Mouse (Mus musculus): Measurements from ENCODE around the gene Sgcd. TPM values are rescaled to one million over a fixed set of nuclear protein-coding genes. Genes with fewer than 3 reads are reported as not detected.
"Not testable (repeated sequence)": the region's sequence is repeated elsewhere in the genome, so short reads cannot be mapped to it uniquely, and the experiment has no call there.

Gene Sgcd
- polyA plus RNA-seq, 1 experiment from 2014 or later = 1.2 TPM

DNA sequence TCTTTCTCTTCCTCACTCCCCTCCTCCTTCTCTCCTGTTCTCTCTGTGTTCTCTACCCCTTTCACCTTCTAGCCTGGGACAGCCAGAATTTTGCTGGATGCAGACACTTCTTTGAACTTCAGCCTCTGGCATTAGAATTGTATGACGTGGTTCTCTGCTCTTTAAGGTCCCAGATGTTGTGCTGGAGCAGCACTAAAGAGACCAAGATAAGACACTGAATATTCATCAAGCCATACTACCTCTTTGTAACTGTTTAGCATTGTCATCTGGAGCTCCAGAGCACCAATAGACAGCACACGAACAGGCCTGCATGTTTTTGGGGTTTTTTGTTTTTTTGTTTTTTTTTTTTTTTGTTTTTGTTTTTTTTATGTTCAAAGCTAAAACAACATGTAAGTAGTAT is 541.0 kb downstream of the Sgcd start:
- H3K9ac ChIP-seq (replicated peaks; ENCODE audit: low read depth) = no peak overlapping the region
- H3K27ac ChIP-seq (ENCODE audit: low read length) = no peak overlapping the region
- no peaks in the 10 kb centered on the region for H3K9me3 ChIP-seq (ENCODE audit: low read length)
- H3K4me3 ChIP-seq (ENCODE audit: low read depth, low read length) = no peak overlapping the region
- ATAC-seq (no peak), DNase-seq (ENCODE audit: low spot score) (no peak)
- H3K4me2 ChIP-seq (replicated peaks; ENCODE audit: low read depth, low read length) = no peak overlapping the region
- H3K4me1 ChIP-seq (ENCODE audit: insufficient read depth, low read depth, low read length) = no peaks in the 10 kb centered on the region
- TF ChIP-seq CTCF (IDR thresholded peaks at IDR 0.05) (no peak), EP300 (IDR thresholded peaks at IDR 0.05) (no peak)
- no peaks in the 10 kb centered on the region for H3K27me3 ChIP-seq (replicated peaks; ENCODE audit: insufficient read depth, low read length)
- 52% methylated on average over 2 of the region's 2 CpGs for WGBS
- H3K36me3 ChIP-seq (ENCODE audit: insufficient read depth, low read length) = no peaks in the 10 kb centered on the region

DNA sequence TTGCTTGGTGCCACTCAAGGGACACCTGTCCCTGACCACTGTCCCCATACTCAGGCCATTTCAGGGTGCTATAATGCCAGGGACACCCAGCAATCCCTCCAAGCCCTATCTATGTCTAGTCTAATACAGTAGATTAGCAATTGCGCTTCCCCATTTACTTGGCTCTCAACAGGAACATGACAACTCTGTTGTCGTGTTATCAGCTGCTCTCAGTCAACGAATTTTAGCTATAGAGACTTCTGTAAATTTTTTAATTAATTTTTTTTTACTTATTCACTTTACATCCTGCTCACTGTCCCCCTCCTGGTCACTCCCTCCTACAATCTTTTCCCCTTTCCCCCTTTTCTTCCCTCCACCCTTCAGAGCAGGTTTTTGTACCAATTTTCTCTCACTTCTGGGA is 542.4 kb downstream of the Sgcd start:
- no peaks in the 10 kb centered on the region for H3K36me3 ChIP-seq (ENCODE audit: insufficient read depth, low read length)
- no peak overlapping the region for H3K4me2 ChIP-seq (replicated peaks; ENCODE audit: low read depth, low read length)
- 76% methylated on average over 3 of the region's 3 CpGs for WGBS
- H3K9ac ChIP-seq (replicated peaks; ENCODE audit: low read depth) = no peak overlapping the region
- no peaks in the 10 kb centered on the region for H3K4me1 ChIP-seq (ENCODE audit: insufficient read depth, low read depth, low read length)
- ATAC-seq (no peak), DNase-seq (ENCODE audit: low spot score) (no peak)
- H3K27ac ChIP-seq (ENCODE audit: low read length) = no peak overlapping the region
- TF ChIP-seq CTCF (IDR thresholded peaks at IDR 0.05) (no peak), EP300 (IDR thresholded peaks at IDR 0.05) (no peak)
- no peak overlapping the region for H3K4me3 ChIP-seq (ENCODE audit: low read depth, low read length)
- H3K27me3 ChIP-seq (replicated peaks; ENCODE audit: insufficient read depth, low read length) = no peaks in the 10 kb centered on the region
- no peaks in the 10 kb centered on the region for H3K9me3 ChIP-seq (ENCODE audit: low read length)

DNA sequence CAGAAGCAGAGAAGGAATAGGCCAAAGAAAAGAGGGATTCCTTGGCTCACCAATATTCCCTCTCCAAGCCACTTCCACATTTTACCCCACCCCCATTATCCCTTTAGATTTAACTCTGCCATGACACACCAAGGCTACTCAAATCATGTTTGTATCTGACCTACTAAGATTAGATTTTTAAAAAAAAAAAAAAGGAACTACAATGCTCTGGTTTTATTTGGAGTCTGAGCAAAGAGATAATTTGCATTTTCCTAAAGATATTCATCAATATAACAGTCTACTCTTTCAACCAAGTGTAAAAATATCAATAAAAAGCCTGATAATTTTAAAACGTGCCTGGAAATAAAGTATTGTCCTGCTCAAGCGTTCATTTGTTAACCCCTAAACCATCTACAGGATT is 543.1 kb downstream of the Sgcd start:
- Histone ChIP-seq H3K27ac (ENCODE audit: low read length) (no peak overlapping the region), H3K4me1 (ENCODE audit: insufficient read depth, low read depth, low read length) (no peaks in the 10 kb centered on the region), H3K27me3 (replicated peaks; ENCODE audit: insufficient read depth, low read length) (no peaks in the 10 kb centered on the region), H3K4me3 (ENCODE audit: low read depth, low read length) (no peak overlapping the region), H3K36me3 (ENCODE audit: insufficient read depth, low read length) (no peaks in the 10 kb centered on the region), H3K4me2 (replicated peaks; ENCODE audit: low read depth, low read length) (no peak overlapping the region), H3K9ac (replicated peaks; ENCODE audit: low read depth) (no peak overlapping the region), H3K9me3 (ENCODE audit: low read length) (no peaks in the 10 kb centered on the region)
- DNase-seq (ENCODE audit: low spot score) (no peak), ATAC-seq (no peak)
- 72% methylated on average over 2 of the region's 2 CpGs for WGBS
- no peak for TF ChIP-seq CTCF (IDR thresholded peaks at IDR 0.05)
- no peak for TF ChIP-seq EP300 (IDR thresholded peaks at IDR 0.05)

DNA sequence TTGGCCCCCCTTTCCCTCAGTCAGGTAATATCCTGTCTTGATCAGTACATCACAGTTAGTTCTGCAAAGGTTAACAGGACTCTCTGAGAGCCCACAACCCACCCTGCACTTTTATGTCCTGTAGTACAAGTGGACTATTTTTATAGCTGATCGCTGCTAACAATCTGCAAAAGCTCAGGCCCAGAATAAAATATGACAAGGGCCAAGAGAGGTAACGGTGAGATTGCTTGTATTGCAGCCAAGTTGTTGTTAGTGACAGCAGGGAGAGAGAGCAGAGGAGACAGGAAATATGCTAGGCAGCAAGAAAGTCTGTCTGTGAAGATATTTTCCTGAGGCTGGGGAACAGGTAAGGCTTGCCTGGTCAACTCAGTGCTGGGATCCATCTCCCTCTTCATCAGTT is 546.5 kb downstream of the Sgcd start:
- ATAC-seq = no peak
- WGBS = 45% methylated on average over 2 of the region's 2 CpGs

DNA sequence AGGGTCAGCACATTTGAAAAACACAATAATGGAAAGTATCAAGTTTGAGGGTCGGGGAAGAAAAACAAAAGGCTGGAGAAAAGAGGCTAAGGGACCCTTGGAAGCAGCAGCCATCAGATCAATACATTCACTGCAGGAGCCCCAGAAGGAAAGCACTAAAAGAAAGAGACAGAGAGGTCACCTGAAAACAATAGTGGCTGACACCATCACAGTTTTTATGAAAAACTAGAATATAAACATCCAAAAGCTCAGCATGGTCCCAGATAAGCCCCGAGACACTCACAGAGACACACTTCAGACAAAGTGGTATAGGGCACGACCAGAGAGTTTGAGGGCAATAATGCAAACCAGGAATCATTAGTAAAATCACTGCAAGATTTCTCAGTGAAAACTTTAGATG is 589.2 kb downstream of the Sgcd start:
- no peaks in the 10 kb centered on the region for H3K4me1 ChIP-seq (ENCODE audit: insufficient read depth, low read depth, low read length)
- no peak overlapping the region for H3K4me2 ChIP-seq (replicated peaks; ENCODE audit: low read depth, low read length)
- H3K9me3 ChIP-seq (ENCODE audit: low read length) = no peaks in the 10 kb centered on the region
- no peak overlapping the region for H3K9ac ChIP-seq (replicated peaks; ENCODE audit: low read depth)
- H3K27ac ChIP-seq (ENCODE audit: low read length) = no peak overlapping the region
- DNase-seq (ENCODE audit: low spot score) (no peak), ATAC-seq (no peak)
- WGBS = 34% methylated on average over 3 of the region's 3 CpGs
- TF ChIP-seq CTCF (IDR thresholded peaks at IDR 0.05) (no peak), EP300 (IDR thresholded peaks at IDR 0.05) (no peak)
- no peaks in the 10 kb centered on the region for H3K27me3 ChIP-seq (replicated peaks; ENCODE audit: insufficient read depth, low read length)
- no peaks in the 10 kb centered on the region for H3K36me3 ChIP-seq (ENCODE audit: insufficient read depth, low read length)
- no peak overlapping the region for H3K4me3 ChIP-seq (ENCODE audit: low read depth, low read length)

More for the DNA sequence above, 546.5 kb downstream of the Sgcd start:
- H3K4me3 ChIP-seq (ENCODE audit: low read depth, low read length) = no peak overlapping the region
- H3K27ac ChIP-seq (ENCODE audit: low read length) = no peak overlapping the region
- no peak overlapping the region for H3K4me2 ChIP-seq (replicated peaks; ENCODE audit: low read depth, low read length)
- no peaks in the 10 kb centered on the region for H3K9me3 ChIP-seq (ENCODE audit: low read length)
- no peak for TF ChIP-seq CTCF (IDR thresholded peaks at IDR 0.05)
- no peak for TF ChIP-seq EP300 (IDR thresholded peaks at IDR 0.05)
- DNase-seq (ENCODE audit: low spot score) = no peak
- no peaks in the 10 kb centered on the region for H3K36me3 ChIP-seq (ENCODE audit: insufficient read depth, low read length)
- H3K9ac ChIP-seq (replicated peaks; ENCODE audit: low read depth) = no peak overlapping the region
- no peaks in the 10 kb centered on the region for H3K4me1 ChIP-seq (ENCODE audit: insufficient read depth, low read depth, low read length)
- no peaks in the 10 kb centered on the region for H3K27me3 ChIP-seq (replicated peaks; ENCODE audit: insufficient read depth, low read length)

DNA sequence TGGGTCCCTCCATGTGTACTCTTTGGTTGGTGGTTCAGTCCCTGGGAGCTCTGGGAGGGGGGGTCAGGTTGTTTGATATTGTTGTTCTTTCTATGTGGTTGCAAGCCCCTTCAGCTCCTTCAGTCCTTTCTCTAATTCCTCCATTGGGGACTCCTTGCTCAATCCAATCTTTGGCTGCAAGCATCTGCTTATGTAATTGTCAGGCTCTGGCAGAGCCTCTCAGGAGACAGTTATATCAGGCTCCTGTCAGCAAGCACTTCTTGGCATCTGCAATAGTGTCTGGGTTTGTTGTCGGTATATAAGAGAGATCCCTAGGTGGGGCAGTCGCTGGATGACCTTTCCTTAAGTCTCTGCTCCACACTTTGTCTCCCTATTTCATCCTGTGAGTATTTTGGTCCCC is 598.0 kb downstream of the Sgcd start:
- not testable (repeated sequence) for H3K4me1 ChIP-seq (ENCODE audit: insufficient read depth, low read depth, low read length); H3K4me2 ChIP-seq (replicated peaks; ENCODE audit: low read depth, low read length); H3K27me3 ChIP-seq (replicated peaks; ENCODE audit: insufficient read depth, low read length); H3K36me3 ChIP-seq (ENCODE audit: insufficient read depth, low read length); H3K9me3 ChIP-seq (ENCODE audit: low read length); H3K4me3 ChIP-seq (ENCODE audit: low read depth, low read length); DNase-seq (ENCODE audit: low spot score); H3K27ac ChIP-seq (ENCODE audit: low read length); ATAC-seq; H3K9ac ChIP-seq (replicated peaks; ENCODE audit: low read depth)
- WGBS = 56% methylated on average over 2 of the region's 2 CpGs

DNA sequence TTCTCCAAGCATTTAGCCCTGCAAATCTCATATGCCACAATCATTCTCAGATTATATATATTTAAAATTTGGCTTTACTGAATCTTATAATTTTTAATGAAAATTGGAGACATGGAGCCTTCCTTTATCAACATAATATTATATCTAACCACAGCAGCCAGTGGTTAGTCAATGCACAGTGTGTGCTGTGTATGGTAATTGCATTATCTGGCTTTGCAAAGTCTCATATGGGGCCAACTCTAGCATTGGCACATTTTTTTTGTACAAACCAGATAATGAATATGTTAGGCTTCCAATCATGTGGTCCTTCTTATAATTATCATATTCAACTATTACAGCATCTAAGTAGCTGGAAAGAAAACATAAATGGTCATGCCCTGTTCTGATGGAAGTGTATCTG is 599.4 kb downstream of the Sgcd start:
- Histone ChIP-seq H3K4me2 (replicated peaks; ENCODE audit: low read depth, low read length) (no peak overlapping the region), H3K36me3 (ENCODE audit: insufficient read depth, low read length) (no peaks in the 10 kb centered on the region), H3K9ac (replicated peaks; ENCODE audit: low read depth) (no peak overlapping the region), H3K27me3 (replicated peaks; ENCODE audit: insufficient read depth, low read length) (no peaks in the 10 kb centered on the region), H3K27ac (ENCODE audit: low read length) (no peak overlapping the region), H3K4me1 (ENCODE audit: insufficient read depth, low read depth, low read length) (no peaks in the 10 kb centered on the region), H3K4me3 (ENCODE audit: low read depth, low read length) (no peak overlapping the region), H3K9me3 (ENCODE audit: low read length) (no peaks in the 10 kb centered on the region)
- no peak for TF ChIP-seq CTCF (IDR thresholded peaks at IDR 0.05)
- no peak for TF ChIP-seq EP300 (IDR thresholded peaks at IDR 0.05)
- no peak for ATAC-seq
- no peak for DNase-seq (ENCODE audit: low spot score)

All from lung, postnatal 0 days (tissue).